Mouse (Mus musculus): ENCODE results near the gene Ddn.

Ddn gene

DNA sequence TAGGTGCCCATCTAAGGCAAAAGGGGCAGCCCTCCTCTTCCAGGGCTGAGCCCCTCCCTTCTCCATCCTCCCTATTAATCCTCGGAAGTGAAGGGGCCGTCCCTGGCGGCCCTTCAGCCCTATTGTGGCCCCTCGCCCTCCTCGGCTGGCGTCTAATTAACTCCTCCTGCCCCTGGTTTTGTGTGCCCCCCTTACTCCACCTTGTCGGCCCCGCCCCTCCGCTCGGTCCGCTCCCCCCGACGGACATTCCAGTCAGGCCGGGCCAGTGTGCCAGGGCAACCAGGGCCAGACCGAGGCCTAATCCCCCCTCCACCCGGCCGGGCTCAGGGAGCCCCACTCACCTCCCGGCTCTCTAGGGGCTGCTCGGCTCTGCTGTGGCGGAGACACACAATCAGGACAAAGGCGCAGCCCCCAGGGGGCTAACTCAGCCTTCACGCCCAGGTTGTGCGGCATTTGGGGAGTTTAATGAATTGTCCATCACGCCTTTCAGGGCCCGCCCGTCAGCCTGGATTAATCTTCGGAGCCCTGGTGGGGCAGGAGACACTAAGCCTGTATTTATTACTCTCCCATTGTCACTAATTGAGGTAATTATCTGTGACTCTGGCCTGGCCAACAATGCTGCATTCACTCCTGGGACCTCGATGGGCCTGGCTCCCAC lies 11.3 kb downstream of the Ddn start:
- DNase-seq (ENCODE audit: low spot score in 2 of 2): no peak

DNA sequence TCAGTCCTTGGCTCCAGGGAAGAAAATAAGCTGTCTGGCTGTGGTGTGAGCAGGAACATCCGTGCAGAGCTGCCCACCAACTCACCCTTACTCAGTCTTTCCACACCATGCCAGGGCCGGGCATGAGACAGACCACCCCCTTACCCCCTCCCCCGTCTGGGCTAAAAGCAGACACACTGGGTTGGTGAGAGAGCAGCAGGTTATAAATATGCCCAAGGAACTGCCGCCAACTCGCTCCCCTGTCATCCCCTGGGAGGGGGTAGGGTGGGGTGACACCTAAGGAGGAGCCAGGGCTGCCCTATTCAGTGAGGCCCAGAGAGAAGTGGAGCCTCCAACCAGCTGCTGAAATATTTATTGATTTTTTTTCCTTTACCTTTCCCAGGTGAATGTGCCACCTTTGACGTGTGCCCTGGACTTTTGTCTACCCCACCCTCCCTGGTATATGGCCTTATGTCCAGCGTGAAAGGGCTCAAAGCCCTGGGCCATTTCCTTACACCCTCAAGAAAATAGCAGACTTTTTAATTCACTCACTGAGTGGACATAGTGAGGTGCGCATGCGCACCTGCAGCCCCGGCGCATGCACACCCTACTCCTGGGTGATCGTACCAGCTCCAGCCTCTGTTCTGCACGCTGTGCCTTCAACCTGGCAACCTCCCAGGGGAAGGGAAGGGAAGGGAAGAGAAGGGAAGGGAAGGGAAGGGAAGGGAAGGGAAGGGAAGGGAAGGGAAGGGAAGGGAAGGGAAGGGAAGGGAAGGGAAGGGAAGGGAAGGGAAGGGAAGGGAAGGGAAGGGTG lies 12.3 kb downstream of the Ddn start:
- DNase-seq (ENCODE audit: low spot score in 2 of 2): no peak

DNA sequence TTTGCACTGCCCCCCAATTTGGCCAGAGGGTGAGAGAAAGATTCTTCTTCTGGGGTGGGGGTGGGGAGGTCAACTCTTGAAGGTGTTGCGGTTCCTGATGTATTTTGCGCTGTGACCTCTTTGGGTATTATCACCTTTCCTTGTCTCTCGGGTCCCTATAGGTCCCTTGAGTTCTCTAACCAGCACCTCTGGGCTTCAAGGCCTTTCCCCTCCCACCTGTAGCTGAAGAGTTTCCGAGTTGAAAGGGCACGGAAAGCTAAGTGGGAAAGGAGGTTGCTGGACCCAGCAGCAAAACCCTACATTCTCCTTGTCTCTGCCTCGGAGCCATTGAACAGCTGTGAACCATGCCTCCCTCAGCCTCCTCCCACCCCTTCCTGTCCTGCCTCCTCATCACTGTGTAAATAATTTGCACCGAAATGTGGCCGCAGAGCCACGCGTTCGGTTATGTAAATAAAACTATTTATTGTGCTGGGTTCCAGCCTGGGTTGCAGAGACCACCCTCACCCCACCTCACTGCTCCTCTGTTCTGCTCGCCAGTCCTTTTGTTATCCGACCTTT lies 16.1 kb downstream of the Ddn start:
- no peak for DNase-seq (ENCODE audit: low spot score in 2 of 2)

DNA sequence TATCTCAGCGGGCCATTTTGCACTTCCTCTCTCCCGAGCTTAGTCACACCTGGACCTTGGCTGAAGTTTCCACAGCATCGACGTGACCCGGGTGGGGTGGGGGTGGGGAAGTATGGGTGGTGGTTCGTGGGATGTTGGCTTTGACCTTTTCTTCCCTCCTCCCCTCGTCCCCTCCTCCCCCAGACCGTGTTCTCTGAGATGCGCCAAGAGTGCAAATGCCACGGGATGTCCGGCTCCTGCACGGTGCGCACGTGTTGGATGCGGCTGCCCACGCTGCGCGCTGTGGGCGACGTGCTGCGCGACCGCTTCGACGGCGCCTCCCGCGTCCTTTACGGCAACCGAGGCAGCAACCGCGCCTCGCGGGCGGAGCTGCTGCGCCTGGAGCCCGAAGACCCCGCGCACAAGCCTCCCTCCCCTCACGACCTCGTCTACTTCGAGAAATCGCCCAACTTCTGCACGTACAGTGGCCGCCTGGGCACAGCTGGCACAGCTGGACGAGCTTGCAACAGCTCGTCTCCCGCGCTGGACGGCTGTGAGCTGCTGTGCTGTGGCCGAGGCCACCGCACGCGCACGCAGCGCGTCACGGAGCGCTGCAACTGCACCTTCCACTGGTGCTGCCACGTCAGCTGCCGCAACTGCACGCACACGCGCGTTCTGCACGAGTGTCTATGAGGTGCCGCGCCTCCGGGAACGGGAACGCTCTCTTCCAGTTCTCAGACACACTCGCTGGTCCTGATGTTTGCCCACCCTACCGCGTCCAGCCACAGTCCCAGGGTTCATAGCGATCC lies 16.9 kb downstream of the Ddn start:
- no peak for DNase-seq (ENCODE audit: low spot score in 2 of 2)

DNA sequence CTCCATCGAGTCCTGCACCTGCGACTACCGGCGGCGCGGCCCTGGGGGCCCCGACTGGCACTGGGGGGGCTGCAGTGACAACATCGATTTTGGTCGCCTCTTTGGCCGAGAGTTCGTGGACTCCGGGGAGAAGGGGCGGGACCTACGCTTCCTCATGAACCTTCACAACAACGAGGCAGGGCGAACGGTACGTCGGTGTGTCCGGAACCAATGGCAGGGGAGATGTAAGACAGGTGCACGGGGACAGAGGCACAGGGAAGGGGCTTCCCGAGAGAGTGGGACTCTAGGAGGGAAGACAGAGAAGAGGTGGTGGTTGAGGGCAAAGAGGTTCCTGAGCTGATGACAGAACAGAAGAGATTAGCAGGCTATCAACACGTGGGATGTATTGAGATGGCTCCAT lies 17.5 kb downstream of the Ddn start:
- DNase-seq (ENCODE audit: low spot score in 2 of 2): no peak

DNA sequence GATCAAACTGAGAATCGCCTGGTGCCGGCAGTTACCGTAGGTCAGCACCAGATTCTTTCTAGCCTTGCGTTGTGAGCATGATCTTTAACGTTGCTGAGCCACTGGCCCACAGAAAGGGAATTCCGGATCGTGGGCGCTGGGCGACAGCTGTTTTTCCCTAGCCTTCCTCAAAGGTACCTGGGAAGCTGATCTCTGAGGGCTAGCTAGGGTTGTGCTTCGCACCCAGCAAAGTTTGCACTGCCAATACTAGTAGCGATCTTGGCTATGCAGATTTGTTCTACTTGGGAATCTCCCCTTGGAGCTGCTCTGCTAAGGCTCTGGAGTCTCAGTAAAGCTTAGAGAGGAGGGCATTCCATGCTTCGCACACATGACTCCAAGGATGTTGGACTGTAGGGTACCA lies 18.1 kb downstream of the Ddn start:
- no peak for DNase-seq (ENCODE audit: low spot score in 2 of 2)

DNA sequence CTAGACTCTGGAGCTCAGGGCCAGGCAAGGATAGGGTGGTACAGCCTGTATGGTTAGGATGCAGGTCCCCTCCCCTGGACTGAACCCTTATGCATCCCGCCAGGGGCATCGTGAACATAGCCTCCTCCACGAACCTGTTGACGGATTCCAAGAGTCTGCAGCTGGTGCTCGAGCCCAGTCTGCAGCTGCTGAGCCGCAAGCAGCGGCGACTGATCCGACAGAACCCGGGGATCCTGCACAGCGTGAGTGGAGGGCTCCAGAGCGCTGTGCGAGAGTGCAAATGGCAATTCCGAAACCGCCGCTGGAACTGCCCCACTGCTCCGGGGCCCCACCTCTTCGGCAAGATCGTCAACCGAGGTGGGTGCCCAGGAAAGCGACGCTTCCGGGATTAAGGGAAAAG lies 18.5 kb downstream of the Ddn start:
- DNase-seq (ENCODE audit: low spot score in 2 of 2): no peak

DNA sequence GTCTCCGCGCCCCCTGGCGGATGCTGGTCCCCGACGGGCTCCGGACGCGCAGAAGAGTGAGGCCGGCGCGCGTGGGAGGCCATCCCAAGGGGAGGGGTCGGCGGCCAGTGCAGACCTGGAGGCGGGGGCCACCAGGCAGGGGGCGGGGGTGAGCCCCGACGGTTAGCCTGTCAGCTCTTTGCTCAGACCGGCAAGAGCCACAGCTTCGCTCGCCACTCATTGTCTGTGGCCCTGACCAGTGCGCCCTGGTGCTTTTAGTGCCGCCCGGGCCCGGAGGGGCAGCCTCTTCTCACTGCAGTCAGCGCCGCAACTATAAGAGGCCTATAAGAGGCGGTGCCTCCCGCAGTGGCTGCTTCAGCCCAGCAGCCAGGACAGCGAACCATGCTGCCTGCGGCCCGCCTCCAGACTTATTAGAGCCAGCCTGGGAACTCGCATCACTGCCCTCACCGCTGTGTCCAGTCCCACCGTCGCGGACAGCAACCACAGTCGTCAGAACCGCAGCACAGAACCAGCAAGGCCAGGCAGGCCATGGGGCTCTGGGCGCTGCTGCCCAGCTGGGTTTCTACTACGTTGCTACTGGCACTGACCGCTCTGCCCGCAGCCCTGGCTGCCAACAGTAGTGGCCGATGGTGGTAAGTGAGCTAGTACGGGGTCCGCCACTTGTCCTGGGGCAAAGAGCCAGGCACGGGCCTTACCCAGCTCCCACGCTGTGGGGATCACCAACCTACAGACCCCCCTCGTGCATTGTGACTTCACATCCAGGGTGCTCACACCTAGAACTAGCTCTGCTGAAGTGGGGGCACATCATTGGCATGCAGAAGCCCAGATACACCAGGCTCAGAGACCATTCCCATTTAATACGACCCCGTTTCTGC lies 19.4 kb downstream of the Ddn start, which contains the start of gene Wnt1:
Wnt1 (plus strand) TSS at position 197 of the 875 bp plus-strand sequence.
- peak; percentile 43 to 76 for DNase-seq (ENCODE audit: low spot score in 2 of 2)

DNA sequence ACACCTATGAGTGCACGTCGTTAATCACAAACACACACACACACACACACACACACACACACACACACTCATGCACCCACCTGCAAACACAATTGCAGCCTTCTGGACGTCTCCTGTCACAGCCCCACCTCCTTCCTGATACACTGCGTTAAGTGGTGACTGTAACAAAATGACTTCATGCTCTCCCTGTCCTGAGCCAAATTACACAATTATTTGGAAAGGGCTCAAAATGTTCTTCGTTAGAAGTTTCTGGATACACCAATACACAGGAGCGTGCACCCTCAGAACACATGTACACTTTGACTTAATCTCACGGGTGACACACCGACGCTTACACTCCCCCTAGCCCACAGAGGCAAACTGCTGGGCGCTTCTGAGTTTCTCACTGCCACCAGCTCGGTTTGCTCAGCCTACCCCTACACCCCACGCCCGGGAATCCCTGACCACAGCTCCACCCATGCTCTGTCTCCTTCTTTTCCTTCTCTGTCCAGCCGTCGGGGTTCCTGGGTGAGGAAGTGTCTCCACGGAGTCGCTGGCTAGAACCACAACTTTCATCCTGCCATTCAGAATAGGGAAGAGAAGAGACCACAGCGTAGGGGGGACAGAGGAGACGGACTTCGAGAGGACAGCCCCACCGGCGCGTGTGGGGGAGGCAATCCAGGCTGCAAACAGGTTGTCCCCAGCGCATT lies 20.2 kb downstream of the Ddn start:
- no peak for DNase-seq (ENCODE audit: low spot score in 2 of 2)

DNA sequence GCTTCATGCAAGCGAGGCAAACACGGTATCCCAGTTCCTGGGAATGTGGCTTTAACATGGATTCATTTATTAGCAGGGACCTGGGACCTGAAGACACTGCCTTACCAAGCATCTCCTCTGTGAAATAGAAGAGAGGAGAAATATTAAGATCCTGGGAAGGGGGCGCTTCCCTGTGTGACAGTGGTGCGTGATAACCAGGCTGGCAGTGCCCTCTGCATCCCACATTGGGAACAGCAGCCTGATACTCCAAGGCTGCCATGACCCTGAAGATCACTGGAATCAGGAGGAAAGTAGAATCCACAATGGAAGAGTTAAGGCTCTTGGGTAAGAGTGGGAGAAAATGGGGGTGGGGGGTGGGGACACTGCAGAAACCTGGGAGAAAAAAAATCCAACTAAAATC lies 21.4 kb downstream of the Ddn start:
- no peak for DNase-seq (ENCODE audit: low spot score in 2 of 2)

DNA sequence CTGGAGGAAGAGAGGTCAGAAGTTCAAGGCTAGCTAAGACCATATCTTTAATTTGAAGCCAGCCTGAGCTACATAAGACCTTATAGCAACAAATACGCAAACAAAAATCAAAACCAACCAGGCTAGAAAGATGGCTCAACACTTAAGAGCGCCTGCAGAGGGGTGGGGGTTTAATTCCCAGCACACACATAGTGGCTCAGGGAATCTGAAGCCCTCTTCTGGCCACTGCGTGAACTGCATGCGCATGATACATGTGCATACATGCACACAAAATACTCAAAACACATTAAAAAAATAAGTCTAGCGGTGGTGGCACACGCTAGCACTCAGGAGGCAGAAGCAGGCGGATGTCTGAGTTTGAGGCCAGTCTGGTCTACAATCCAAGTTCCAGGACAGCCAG lies 23.5 kb downstream of the Ddn start:
- peak in 1 of 2 experiments; percentile 54 for DNase-seq (ENCODE audit: low spot score in 2 of 2)

DNA sequence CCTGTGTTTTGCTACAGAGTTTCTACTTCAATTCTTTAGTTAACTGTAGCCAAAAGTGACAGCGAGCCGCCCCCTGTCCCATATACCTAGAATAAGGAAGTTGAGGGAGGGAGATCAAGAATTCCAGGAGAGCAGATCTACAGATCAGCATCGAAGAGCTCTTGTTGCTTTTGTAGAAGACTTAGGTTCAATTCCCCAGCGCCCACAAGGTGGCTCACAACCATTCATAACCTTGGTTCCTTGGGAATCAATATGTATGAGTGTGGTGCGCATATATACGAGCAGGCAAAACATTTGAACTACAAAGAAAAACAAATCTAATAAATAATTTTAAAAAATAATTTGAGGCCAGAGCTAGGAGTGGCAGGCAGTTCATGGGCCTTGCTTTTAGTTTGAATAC lies 28.1 kb downstream of the Ddn start:
- DNase-seq (ENCODE audit: low spot score in 2 of 2): no peak

DNA sequence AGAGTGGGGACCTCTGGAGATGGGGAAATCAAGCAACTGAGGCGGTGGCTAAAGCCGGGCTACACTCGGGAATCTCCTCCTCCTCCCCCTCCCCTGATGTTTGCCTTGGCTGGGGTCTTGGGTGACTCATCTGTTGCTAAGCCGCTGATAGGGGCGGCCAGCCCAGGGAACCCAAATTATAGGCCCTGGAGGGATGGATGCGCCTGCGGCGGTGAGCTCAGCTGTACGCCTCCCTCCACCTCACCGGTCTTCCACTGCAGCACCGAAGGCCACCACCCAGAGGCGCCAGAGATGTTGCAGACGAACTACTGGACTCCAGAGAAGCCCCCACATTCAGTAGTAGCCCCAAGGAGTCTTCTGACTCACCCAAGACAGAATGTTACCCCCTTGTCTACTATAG lies 28.7 kb downstream of the Ddn start:
- DNase-seq (ENCODE audit: low spot score in 2 of 2): peak in 1 of 2 experiments; percentile 42

DNA sequence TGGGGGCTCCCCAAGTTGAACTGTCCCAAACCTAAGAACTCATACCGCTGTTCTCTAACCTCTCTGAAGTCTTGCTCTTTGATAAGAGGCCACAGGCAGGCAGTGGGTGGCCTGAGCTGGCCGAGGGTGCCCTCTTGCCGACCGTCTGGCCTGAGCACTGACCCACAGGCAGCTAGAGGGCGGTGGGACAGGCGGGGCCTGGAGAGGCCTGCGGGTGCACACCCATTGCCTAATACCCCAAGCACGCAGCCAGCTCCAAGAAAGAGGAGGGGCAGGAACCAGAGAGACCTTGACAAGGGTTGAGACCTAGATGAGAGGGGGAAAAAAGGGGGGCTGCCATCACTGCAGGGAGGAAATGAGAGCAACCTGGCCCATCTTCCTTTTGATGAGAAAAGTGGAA lies 29.2 kb downstream of the Ddn start:
- no peak for DNase-seq (ENCODE audit: low spot score in 2 of 2)

DNA sequence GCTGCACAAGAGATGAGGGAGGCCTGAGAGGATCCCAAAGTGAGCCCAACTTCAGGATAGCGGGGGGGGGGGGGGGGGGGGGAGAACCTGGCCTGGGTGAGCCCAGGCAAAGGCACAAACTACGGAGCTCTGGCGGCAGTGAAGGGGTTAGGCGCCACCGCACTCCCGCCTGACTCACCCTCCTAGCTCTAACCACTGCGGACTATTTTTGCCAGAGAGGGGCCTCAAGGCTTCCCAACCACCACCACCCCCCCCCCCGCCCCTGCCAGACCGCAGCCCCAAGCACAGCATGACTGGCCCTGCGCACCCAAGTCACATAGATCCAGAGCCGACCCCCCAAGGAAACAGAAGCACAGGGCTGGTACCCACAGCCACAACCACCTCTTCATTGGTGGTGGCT lies 30.5 kb downstream of the Ddn start:
- no peak for DNase-seq (ENCODE audit: low spot score in 2 of 2)

DNA sequence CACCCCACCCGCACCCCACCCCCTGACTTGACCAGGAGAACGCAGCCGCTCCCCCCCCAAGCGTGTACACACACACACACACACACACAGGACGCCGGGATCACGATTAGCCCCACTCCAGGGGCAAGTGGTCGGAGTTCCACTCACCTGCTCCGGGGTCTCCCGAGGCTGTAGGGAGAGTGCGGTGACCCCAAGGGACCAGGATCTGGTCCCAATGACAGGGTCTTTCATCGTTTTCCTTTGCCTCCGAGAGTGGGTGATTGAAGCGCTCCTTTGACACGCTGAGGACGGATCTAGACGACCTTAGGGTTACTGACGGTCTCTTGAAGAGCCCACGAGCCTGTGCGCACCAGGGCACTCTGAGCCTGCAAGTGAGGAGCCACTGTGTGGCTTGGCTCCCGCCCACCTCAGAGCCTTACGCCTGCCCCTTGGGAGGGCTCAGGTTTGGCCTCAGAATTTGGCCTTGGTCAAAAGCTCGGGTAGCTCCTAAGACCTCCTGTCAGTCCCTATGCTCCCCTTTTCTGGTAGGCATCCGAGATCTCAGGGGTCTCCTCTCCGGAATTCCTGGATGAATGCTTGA lies 31.0 kb downstream of the Ddn start:
- no peak for DNase-seq (ENCODE audit: low spot score in 2 of 2)

DNA sequence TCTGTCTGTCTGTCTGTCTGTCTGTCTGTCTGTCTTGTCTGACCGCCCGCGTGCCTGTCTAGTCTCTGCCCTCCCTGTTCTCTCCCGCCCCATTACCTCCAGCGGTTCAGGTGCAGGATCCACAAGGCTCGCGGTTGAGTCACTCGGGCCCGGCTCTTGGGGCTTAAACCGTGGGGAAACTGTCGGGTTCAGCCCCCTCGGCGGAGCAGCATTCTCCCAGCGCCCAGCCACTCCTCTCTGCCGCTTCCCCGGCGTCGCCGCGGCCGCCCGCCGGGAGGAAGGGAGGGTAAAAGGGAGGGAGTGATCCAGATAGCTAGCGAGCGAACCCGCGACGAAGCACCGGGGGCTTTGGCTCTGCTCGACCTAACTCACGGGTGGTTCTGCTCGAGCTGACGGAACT lies 31.5 kb downstream of the Ddn start, which contains the start of gene Wnt10b:
Wnt10b (minus strand) TSS at position 389 of the 400 bp plus-strand sequence.
- DNase-seq (ENCODE audit: low spot score in 2 of 2): peak in 1 of 2 experiments; percentile 29

DNA sequence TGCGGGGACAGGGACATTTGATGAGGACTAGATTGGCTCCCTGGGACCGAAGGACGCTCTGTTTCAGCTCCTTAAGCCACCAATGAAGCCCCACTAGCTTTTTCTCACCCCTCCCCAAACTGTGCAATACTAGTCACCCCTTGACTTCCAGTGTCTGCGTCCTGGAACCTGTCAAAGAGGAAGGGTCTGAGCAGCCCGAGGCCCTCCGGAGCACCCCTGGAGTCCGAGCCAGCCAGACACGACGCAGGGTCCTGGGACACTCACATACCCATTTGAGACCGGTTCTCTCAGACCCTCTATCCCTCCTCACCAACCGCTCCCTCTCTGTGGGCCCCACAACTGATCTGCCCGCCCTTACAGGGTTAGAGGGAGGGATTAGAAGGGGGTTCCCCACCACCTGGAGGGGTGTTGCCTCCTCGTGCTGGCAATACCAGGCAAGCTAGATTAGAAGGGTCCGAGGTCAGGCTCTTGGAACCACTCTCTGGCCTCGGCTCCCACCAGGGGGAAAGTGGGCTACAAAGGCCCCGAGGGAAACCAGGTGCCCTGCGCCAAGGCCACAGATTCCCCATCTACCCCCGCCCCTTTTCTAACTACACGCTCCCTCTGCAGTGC lies 32.2 kb downstream of the Ddn start:
- peak in 1 of 2 experiments; percentile 38 for DNase-seq (ENCODE audit: low spot score in 2 of 2)

DNA sequence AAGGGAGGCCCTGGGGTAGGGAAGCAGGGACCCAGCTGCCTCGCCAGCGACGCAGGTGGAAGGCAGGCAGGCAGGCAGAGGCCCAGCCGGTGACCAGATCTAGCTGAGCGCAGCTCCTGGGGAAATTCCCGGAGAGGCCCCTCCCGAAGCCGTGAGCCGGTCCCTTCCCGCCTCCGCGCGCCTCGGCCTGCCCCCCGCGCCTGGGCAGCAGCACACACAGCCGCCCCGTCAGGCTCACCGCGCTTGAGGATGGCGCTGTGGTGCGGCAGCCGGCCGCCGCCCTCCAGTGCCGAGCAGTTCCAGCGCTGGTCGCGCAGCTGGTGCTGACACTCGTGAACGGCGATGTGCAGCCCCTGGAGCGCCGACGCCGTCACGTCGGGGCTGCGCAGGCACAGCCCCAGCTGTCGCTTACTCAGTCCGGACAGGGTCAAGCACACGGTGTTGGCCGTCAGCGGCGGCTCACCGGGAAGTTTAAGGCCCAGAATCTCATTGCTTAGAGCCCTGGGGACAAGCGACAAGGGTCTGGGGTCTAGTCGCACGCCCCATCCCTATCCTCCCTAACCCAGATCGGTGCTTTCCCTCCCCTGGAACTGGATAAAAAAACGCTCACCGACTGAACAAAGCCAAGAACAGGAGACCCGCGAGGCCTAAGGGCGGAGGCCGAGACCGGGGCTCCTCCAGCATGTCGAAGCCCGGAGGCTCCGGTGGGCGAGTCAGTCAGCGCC lies 32.8 kb downstream of the Ddn start:
- peak in 1 of 2 experiments; percentile 45 for DNase-seq (ENCODE audit: low spot score in 2 of 2)
